Mouse (Mus musculus): ENCODE data around the gene Hrh2. TPM values are rescaled to one million over a fixed set of nuclear protein-coding genes. Genes with fewer than 3 reads are reported as not detected.

The Hrh2 gene
- total RNA-seq, 2 experiments from 2014 or later: 0.09 TPM; not detected in 1

- no peak for DNase-seq
Measured at GRCm38 (mm10) chr13:54269087-54269486, 77.2 kb downstream of the Hrh2 start.

GRCm38 (mm10) chr13:54269628-54270027 lies 77.7 kb downstream of the Hrh2 start:
- DNase-seq: no peak

GRCm38 (mm10) chr13:54272076-54272475 lies 80.1 kb downstream of the Hrh2 start:
- DNase-seq: no peak

- DNase-seq: no peak
Measured at GRCm38 (mm10) chr13:54277406-54277805, 85.5 kb downstream of the Hrh2 start.

- DNase-seq: no peak
Measured at GRCm38 (mm10) chr13:54280366-54280765, 88.4 kb downstream of the Hrh2 start.

GRCm38 (mm10) chr13:54281149-54281548 lies 89.2 kb downstream of the Hrh2 start:
- no peak for DNase-seq

- DNase-seq: no peak
Measured at GRCm38 (mm10) chr13:54281623-54282022, 89.7 kb downstream of the Hrh2 start.

- DNase-seq: no peak
Measured at GRCm38 (mm10) chr13:54282149-54282860, 90.4 kb downstream of the Hrh2 start.

- DNase-seq: no peak
Measured at GRCm38 (mm10) chr13:54282861-54283206, 90.9 kb downstream of the Hrh2 start.

Other genes with a start within 250 kb of the Hrh2 start
- gene Drd1, start 136.4 kb upstream of the Hrh2 start, total RNA-seq (2021): under 1 TPM; 0.23 to 0.33 TPM
- gene Sfxn1, start 120.3 kb upstream of the Hrh2 start, total RNA-seq (2021): 1 to 10 TPM; 7.0 to 8.4 TPM
- 10 to 100 TPM in 1 of 2 experiments, 1 to 10 TPM in 1; 8.9 to 11.0 TPM for gene Cplx2, start 179.2 kb downstream of the Hrh2 start, total RNA-seq (2021)

Data from gastrocnemius, postnatal 10 days (tissue).